Mouse (Mus musculus) testis, adult 2 months (tissue): ENCODE measurements around the gene Smg6.

Experiments used
- CTCF ChIP-seq: fragments of 200-500 bp; IDR thresholded peaks from 2 replicates; pipeline ENCODE4 v1.5.1; 2012; ENCODE audit warnings: low read depth, mild to moderate bottlenecking, inconsistent platforms, low read length, moderate library complexity; ENCODE audit not compliant: control insufficient read depth, insufficient read depth, insufficient replicate concordance
- POLR2A ChIP-seq: fragments of 200-500 bp; IDR thresholded peaks from 2 replicates; pipeline ENCODE4 v1.6.1; 2012; ENCODE audit warnings: low read depth, mild to moderate bottlenecking, inconsistent platforms, low read length, moderate library complexity; ENCODE audit not compliant: control insufficient read depth

GRCm38 (mm10) chr11:75165441-75166192, 240.0 kb downstream of the Smg6 start:
- TF ChIP-seq CTCF (peak; percentile 86), POLR2A (no peak)
